Mouse (Mus musculus): ENCODE data around the gene Ryk.
A peak's percentile ranks its signal among the peaks of the same experiment; 100 is the strongest.

DNA sequence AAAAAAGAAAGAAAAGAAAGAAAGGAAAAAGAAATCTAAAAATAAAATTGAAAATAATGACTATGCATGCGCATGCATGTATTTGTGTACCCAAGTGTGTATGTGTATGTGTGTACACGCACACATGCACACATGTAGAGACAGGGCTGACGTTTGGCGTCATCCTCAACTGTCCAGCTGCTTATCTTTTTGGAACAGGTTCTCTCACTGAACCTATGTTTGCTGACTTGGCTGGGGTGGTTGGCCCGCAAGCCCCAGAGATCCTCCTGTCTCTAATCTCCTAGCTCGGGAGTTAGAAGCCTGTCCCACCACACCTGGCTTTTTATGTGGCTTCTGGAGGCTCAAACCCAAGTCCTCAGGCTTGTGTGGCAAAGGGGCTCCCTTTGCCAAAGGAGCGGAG is 6.1 kb upstream of the Ryk start:
- no peak for TF ChIP-seq CTCF (IDR thresholded peaks at IDR 0.05; ENCODE audit: low read depth)
- peak; percentile 68 for TF ChIP-seq EP300 (IDR thresholded peaks at IDR 0.05; ENCODE audit: low read depth)
